Mouse (Mus musculus): ENCODE measurements at regions not wholly inside any gene's neighbourhood (a gene's known extent, or its start where the extent isn't known, plus 50 kb on each side); places are given as distances from the start of the nearest gene placed in this dataset.

GRCm38 (mm10) chr7:119384670-119385241 is 74.3 kb downstream of the Gp2 start:
- DNase-seq (ENCODE audit: low read depth, low spot score) = no peak

DNA sequence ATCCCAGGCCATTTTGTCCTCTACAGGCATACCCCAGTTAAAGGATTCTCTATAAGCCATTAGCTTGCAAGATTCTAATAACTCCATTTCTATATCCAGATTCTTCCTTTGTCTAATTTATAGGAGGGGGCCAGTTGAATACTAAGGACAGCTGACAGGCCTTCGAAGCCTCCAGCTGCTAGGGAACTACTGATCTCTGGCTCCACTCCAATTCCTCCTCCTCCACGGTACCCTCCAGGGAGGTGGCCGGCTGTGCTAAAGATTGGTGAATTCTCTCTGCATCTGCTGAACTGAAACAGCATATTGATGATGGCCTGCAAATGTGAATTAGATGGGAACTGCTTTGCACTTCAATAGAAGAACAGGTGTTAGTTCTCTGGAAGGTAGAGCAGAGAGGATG is 79.2 kb downstream of the Gp2 start:
- no peak for DNase-seq (ENCODE audit: low read depth, low spot score)

- DNase-seq (ENCODE audit: low read depth, low spot score) = no peak
Observed at GRCm38 (mm10) chr7:119364268-119364596, 94.9 kb downstream of the Gp2 start.

DNA sequence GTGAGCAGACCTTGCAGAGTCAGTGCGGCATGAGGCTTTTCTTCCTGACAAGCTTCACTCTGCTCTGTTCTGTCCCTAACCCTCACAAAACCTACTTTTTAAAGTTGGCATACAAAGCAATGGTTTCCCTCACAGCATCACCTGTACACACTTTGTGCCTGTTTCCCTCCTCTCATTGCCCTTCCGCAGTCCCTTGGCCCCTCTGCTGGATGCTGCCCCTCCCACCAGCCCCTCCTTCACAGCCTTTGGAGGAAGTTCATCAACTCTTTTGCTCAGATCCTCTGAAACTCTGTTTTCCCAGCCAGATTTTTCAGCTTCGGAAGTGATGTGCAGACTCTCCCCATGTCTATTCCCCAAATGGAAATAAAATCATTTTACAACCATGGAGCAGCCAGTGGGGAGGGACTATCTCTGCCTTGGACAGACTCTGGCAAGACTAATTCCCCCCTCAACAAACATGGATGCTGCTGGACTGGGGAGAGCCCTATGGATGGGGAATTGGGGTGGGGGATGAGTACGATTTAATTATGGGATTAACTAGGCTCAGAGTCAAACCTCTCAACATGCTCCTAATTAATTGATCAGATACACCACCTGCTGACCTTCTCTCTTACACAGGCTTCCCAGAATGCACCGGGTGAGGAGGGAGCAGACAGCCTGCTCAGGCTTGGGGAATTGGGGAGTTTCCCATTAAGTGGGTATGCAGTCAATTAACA is 95.4 kb downstream of the Gp2 start:
- no peak for DNase-seq (ENCODE audit: low read depth, low spot score)

GRCm38 (mm10) chr7:119357338-119357737 is 101.7 kb downstream of the Gp2 start:
- DNase-seq (ENCODE audit: low read depth, low spot score) = no peak

DNA sequence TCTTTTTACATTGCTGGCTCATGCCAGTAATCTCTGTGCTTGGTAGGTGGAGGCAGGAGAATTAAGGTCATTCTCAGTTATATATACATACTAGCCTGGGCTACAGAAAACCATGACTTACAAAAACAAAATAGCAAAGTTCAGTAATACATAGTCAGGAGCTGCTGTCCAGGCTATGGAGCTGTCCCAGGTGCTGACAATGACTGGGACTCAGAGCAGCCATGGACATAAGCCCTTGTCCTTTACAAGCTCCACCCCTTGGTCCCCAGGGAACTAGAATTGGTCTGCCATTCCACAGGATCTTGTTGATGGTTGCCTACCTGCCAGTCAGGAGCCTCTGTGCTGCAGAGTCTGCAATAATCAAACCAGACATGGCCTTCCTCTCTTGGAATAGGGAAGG is 102.8 kb downstream of the Gp2 start:
- peak; percentile 13 for DNase-seq (ENCODE audit: low read depth, low spot score)

DNA sequence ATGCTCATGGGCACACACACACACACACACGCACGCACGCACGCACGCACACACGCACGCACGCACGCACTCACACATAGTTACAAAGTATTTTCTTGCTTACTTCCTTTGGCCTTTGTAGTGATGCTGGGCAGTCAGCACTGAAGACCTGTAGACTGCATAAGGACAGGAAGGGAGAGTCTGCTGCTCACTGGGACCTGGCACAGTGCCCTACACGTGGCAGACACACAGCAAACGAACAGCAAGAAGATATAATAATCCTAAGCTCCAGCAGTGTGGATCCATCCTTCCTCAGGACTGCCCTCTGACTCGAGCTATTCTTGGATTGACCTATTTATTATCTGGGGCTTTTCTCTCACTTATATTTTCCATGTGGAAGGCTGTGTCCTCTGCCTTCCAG is 106.5 kb downstream of the Gp2 start:
- no peak for DNase-seq (ENCODE audit: low read depth, low spot score)

GRCm38 (mm10) chr7:119350641-119351040 is 108.4 kb downstream of the Gp2 start:
- no peak for DNase-seq (ENCODE audit: low read depth, low spot score)

DNA sequence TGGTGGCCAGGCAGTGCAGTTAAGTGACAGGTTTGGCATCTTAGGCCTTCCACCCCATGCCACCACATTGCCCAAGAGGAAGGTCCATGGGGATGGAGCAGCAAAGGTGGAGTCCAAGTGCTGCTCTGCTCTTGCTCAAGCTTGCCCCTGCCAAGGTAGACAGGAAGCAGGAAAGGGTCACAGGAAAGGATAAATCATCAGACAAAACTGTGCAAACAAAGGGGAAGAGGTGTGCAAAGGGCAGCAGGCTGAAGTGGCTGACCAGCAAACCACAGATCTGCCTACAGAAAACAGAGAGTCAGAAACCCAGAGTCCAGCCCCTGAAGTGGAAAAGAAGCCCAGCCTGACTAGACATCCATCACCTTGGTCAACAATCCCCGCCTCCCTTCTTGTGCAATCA is 115.7 kb downstream of the Gp2 start:
- DNase-seq (ENCODE audit: low read depth, low spot score) = no peak

- DNase-seq (ENCODE audit: low read depth, low spot score) = no peak
Observed at GRCm38 (mm10) chr7:119333102-119333501, 126.0 kb downstream of the Gp2 start.

- DNase-seq (ENCODE audit: low read depth, low spot score) = no peak
Observed at GRCm38 (mm10) chr7:119330460-119331109, 128.5 kb downstream of the Gp2 start.

GRCm38 (mm10) chr7:119296307-119296706 is 111.9 kb upstream of the Gpr139 start:
- DNase-seq (ENCODE audit: low read depth, low spot score) = no peak

DNA sequence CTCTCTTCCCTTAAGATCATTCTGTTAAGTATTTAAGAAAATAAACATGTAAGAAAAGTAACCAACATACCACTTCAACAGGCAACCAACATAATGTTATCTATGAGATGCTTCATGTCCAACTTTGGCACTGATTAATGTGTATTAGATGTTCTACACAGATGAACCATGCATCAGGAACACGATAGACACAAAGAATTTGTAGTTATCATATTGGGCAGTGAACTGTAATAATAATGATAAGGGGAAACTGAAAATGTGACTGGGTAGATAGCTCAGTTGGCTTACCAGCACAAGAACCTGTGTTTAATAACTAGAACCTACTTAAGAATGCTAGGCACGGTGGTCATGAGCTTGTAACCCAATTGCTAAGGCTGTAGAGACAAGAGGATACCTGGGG is 107.0 kb upstream of the Gpr139 start:
- no peak for DNase-seq (ENCODE audit: low read depth, low spot score)

DNA sequence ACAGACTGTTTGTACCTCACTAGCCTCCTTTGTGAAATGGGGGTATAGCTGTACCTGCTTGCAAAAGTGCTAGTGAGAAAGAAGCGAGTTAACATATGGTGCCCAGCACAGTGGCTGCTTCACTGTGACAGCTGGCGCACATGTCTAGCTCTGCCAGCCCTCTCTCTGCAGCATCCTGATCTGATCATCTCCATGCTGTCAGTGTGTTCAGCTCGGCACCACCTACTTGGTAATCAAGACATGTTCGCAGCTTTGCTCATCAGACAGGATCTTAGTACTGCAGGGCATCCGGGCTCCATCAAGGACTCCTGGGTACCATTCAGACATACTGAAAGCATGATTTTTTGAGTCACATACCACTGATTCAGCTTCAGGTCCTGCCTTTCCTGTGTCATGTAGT is 100.9 kb upstream of the Gpr139 start:
- DNase-seq (ENCODE audit: low read depth, low spot score) = no peak

- DNase-seq (ENCODE audit: low read depth, low spot score) = no peak
Observed at GRCm38 (mm10) chr7:119279896-119280661, 95.7 kb upstream of the Gpr139 start.

- DNase-seq (ENCODE audit: low read depth, low spot score) = no peak
Observed at GRCm38 (mm10) chr7:119272621-119273020, 88.2 kb upstream of the Gpr139 start.

DNA sequence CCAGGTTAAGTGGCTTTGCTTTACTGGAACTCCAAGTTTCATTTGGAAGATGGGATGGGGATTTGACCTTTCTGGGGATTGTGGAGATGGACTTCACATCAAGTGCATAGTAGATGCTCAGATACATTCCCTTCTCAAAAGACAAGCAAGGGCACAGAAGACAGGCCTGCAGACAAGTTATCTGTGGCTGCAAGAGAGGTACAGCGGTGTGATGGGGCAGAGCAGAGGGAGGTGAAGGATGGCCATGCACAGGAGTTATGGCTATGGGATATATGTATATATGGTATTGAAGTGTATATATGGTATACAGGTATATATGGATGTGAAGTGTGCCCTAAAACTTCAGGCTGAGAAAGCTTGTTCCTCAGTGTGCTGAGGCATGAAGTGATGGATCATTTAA is 87.0 kb upstream of the Gpr139 start:
- DNase-seq (ENCODE audit: low read depth, low spot score) = no peak

- no peak for DNase-seq (ENCODE audit: low read depth, low spot score)
Observed at GRCm38 (mm10) chr7:119270826-119271420, 86.5 kb upstream of the Gpr139 start.

DNA sequence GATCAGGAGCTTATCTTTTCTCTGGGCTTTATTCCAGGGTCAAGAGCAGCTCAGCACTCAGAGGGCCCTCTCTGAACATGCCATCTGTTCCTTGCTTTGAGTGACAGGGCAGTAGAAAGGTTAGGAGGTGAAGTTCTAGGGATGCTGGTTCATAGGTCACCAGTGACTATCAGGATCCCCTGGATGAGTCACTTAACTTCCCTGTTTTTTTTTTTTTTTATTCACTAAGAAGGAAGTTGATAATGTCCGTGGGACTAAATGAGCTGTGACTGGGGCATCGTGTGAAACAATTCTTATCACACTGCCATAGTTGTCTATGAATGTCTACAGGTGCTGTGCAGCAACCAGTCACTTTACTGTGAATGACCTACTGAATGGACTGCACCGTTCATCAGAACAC is 73.8 kb upstream of the Gpr139 start:
- DNase-seq (ENCODE audit: low read depth, low spot score) = no peak

DNA sequence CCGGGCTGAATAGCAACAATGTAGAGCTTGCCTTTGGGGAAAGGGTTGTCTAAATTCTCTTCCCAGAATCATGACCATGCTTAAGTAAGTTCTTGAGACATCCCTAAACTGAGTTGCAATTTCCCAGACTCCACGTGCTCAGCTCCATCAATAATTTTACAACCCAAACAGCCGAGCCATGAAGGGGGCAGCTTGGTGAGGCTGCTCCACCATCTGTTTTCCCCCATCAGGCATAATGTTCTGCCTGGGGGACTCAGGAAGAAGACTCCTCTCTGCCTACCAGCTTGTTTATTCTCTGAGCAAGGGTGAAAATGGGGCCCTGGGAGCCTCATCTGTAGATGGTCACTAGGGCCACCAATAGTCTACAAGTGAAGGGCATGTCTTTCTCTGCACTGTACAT is 72.5 kb upstream of the Gpr139 start:
- no peak for DNase-seq (ENCODE audit: low read depth, low spot score)

DNA sequence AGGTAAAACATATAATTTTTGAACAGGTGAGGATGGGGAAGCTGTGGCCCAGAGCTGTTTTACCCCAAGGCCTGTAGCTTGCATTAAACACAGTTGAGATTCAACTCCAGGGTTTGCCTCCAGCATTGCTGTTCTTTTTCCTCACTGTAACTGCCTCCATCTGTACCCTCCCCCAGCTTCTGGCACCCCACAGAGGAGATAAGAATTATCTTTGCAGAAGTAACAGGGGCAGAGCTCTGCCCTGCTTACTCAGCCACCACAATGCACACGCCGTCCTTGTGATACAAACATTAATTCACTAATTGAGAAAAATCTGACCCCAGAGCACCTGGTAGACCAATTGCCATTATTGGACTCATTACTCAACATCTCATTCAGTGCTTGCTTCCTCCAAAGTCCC is 68.3 kb upstream of the Gpr139 start:
- no peak for DNase-seq (ENCODE audit: low read depth, low spot score)

GRCm38 (mm10) chr7:119251679-119252078 is 67.3 kb upstream of the Gpr139 start:
- no peak for DNase-seq (ENCODE audit: low read depth, low spot score)

Measured in WW6 (cell line).